Mouse (Mus musculus): ENCODE results near the gene Ppp4r3a.

GRCm38 (mm10) chr12:100995607-100996377 lies 87.7 kb downstream of the Ppp4r3a start:
- TF ChIP-seq CTCF (IDR thresholded peaks at IDR 0.05; ENCODE audit: low read depth), result no peak
- TF ChIP-seq EP300 (IDR thresholded peaks at IDR 0.05; ENCODE audit: low read depth), result no peak
